Mouse (Mus musculus) layer of hippocampus, adult 2 months (tissue): ENCODE measurements at regions not wholly inside any gene's neighbourhood (a gene's known extent, or its start where the extent isn't known, plus 50 kb on each side); places are given as distances from the start of the nearest gene placed in this dataset.

ENCODE experiments used
- DNase-seq, 2 experiments: peaks; one replicate each; pipeline ENCODE4 v3.0.0; 2022; ENCODE audit warnings: low spot score in 2 of 2
- H3K27ac ChIP-seq: fragments of 200-600 bp; 2 replicates; pipeline ENCODE4 v1.8.1; 2022
- H3K4me3 ChIP-seq: fragments of 200-600 bp; 2 replicates; pipeline ENCODE4 v1.8.1; 2022; ENCODE audit warnings: mild to moderate bottlenecking
- CTCF ChIP-seq: fragments of 200-600 bp; conservative IDR thresholded peaks from 2 replicates; pipeline ENCODE4 v1.8.1; 2022; ENCODE audit warnings: antibody characterized with exemption, mild to moderate bottlenecking, moderate library complexity

- H3K4me3 ChIP-seq, result no peak overlapping the region
- TF ChIP-seq CTCF, result no peak
- no peak for DNase-seq
- peak overlapping the region; percentile 85 for H3K27ac ChIP-seq
These were observed 77.8 kb upstream of the Map1b start for GRCm38 (mm10) chr13:99593846-99594813.

GRCm38 (mm10) chr13:99593243-99593635 lies 76.9 kb upstream of the Map1b start:
- no peak for TF ChIP-seq CTCF
- Histone ChIP-seq H3K27ac (peak overlapping the region; percentile 85), H3K4me3 (no peak overlapping the region)
- no peak for DNase-seq

- no peak for TF ChIP-seq CTCF
- H3K27ac ChIP-seq, result peak overlapping the region; percentile 85
These were observed 76.4 kb upstream of the Map1b start for GRCm38 (mm10) chr13:99592596-99593242.

GRCm38 (mm10) chr13:99588646-99589045 lies 72.3 kb upstream of the Map1b start:
- H3K27ac ChIP-seq, result no peak overlapping the region
- H3K4me3 ChIP-seq, result no peak overlapping the region
- DNase-seq, result no peak
- no peak for TF ChIP-seq CTCF

More at GRCm38 (mm10) chr13:99592596-99593242, 76.4 kb upstream of the Map1b start:
- no peak overlapping the region for H3K4me3 ChIP-seq
- peak; percentile 53 to 78 for DNase-seq

- TF ChIP-seq CTCF, result no peak
- Histone ChIP-seq H3K4me3 (no peak overlapping the region), H3K27ac (peak overlapping the region; percentile 23; the same call in 1 of the 2 replicates)
- DNase-seq, result no peak
These were observed 67.5 kb upstream of the Map1b start for GRCm38 (mm10) chr13:99583841-99584240.

GRCm38 (mm10) chr13:99580296-99580695 lies 64.0 kb upstream of the Map1b start:
- no peak for DNase-seq
- Histone ChIP-seq H3K27ac (peak overlapping the region; percentile 71), H3K4me3 (no peak overlapping the region)
- TF ChIP-seq CTCF, result no peak

GRCm38 (mm10) chr13:99579596-99580175 lies 63.3 kb upstream of the Map1b start:
- peak in 1 of 2 experiments; percentile 45 for DNase-seq
- no peak for TF ChIP-seq CTCF
- peak overlapping the region; percentile 71 for H3K27ac ChIP-seq

GRCm38 (mm10) chr13:99577686-99578085 lies 61.3 kb upstream of the Map1b start:
- no peak for TF ChIP-seq CTCF
- no peak overlapping the region for H3K27ac ChIP-seq
- H3K4me3 ChIP-seq, result no peak overlapping the region
- DNase-seq, result no peak

More at GRCm38 (mm10) chr13:99579596-99580175, 63.3 kb upstream of the Map1b start:
- H3K4me3 ChIP-seq, result no peak overlapping the region

GRCm38 (mm10) chr13:99573021-99573420 lies 56.7 kb upstream of the Map1b start:
- no peak for DNase-seq
- no peak for TF ChIP-seq CTCF
- Histone ChIP-seq H3K27ac (no peak overlapping the region), H3K4me3 (no peak overlapping the region)

GRCm38 (mm10) chr13:99572381-99572780 lies 56.0 kb upstream of the Map1b start:
- no peak for DNase-seq
- H3K27ac ChIP-seq, result no peak overlapping the region
- no peak for TF ChIP-seq CTCF
- H3K4me3 ChIP-seq, result no peak overlapping the region
